In the genomic region with DNA sequence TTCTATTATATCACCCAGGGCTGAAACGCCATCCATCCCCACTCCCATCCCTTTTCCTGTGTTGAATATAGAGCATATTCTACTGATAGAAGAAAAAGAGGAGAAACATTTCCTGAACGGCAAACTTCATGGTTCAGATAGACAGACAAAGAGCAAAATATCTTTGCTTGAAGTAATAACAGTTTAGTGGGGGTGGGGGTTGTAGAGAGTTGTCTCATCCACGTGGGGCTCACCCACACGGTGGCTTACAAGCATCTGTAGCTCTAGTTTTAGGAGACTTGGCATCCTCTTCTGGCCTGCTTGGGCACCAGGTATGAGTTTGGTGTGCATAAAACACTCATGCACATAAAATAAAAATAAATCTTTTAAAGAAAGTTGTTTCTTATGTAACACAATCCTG, we compare ENCODE assay signal across 8 mouse cellular contexts. TPM values are rescaled to one million over a fixed set of nuclear protein-coding genes. Genes with fewer than 3 reads are reported as not detected.
A peak's percentile ranks its signal among the peaks of the same experiment; 100 is the strongest.
DNase-seq lines count a peak whose midpoint lies in the region; ATAC-seq and TF ChIP-seq lines count a peak whose summit lies in the region.

No protein-coding gene starts in this region.

- no peak overlapping the region for H3K9ac ChIP-seq in heart, postnatal 0 days (replicated peaks; ENCODE audit: low read depth, low read length)
- H3K9ac ChIP-seq in hindbrain, embryonic 11.5 days (ENCODE audit: low read depth, low read length) = peak overlapping the region; percentile 98; the same call in 1 of the 2 replicates
- peak overlapping the region; percentile 99 for H3K9ac ChIP-seq in midbrain, embryonic 12.5 days (replicated peaks)

- TF ChIP-seq POLR2A in bone marrow macrophage, adult 2 months (IDR thresholded peaks at IDR 0.05; ENCODE audit: borderline replicate concordance, low read depth, low read length) = no peak

- DNase-seq in heart, postnatal 0 days (ENCODE audit: low spot score) = no peak
- no peak for DNase-seq in heart, adult 9 months (ENCODE audit: low spot score in 2 of 2)
- no peak for DNase-seq in hindbrain, embryonic 11.5 days (ENCODE audit: low spot score)
- DNase-seq in gastrocnemius, postnatal 36 days = no peak
- DNase-seq in ovary, adult 18-20 months (ENCODE audit: low spot score) = no peak
- no peak for DNase-seq in lung, postnatal 10 days

- no peak for TF ChIP-seq CTCF in heart, postnatal 0 days (IDR thresholded peaks at IDR 0.05; ENCODE audit: low read depth)
- TF ChIP-seq CTCF in bone marrow macrophage, adult 2 months (IDR thresholded peaks at IDR 0.05; ENCODE audit: low read depth, low read length) = no peak

- H3K9me3 ChIP-seq in heart, postnatal 0 days (replicated peaks; ENCODE audit: control insufficient read depth, low read length) = no peaks in the 10 kb centered on the region
- no peaks in the 10 kb centered on the region for H3K9me3 ChIP-seq in hindbrain, embryonic 11.5 days (ENCODE audit: control insufficient read depth, low read length)
- no peaks in the 10 kb centered on the region for H3K9me3 ChIP-seq in midbrain, embryonic 12.5 days

- intact Hi-C loops in gastrocnemius, postnatal 36 days (cut with DNase I) = no loop called here

- WGBS in heart, postnatal 0 days = 35% methylated on average over 4 of the region's 4 CpGs
- WGBS in hindbrain, embryonic 11.5 days = 36% methylated on average over 4 of the region's 4 CpGs
- WGBS in midbrain, embryonic 12.5 days = 43% methylated on average over 4 of the region's 4 CpGs

- peak overlapping the region; percentile 86 for H3K4me2 ChIP-seq in heart, postnatal 0 days (ENCODE audit: low read depth, low read length)
- H3K4me2 ChIP-seq in hindbrain, embryonic 11.5 days (replicated peaks; ENCODE audit: low read depth, low read length) = peak overlapping the region; percentile 80
- peak overlapping the region; percentile 70 for H3K4me2 ChIP-seq in midbrain, embryonic 12.5 days (replicated peaks)

- H3K4me3 ChIP-seq in heart, postnatal 0 days (ENCODE audit: low read depth, low read length) = peak overlapping the region; percentile 83; the same call in 1 of the 2 replicates
- H3K4me3 ChIP-seq in bone marrow macrophage, adult 2 months (ENCODE audit: insufficient read depth, low read length) = 0 out of 2 replicates have a peak overlapping the region, but pooled peaks have one; percentile 81
- H3K4me3 ChIP-seq in hindbrain, embryonic 11.5 days (ENCODE audit: low read depth, low read length) = peak overlapping the region; percentile 86; the same call in 1 of the 2 replicates
- peak overlapping the region; percentile 91 for H3K4me3 ChIP-seq in midbrain, embryonic 12.5 days

- no peak overlapping the region for H3K27ac ChIP-seq in heart, postnatal 0 days (ENCODE audit: low read depth)
- no peak overlapping the region for H3K27ac ChIP-seq in bone marrow macrophage, adult 2 months (ENCODE audit: insufficient read depth, low read depth, low read length)
- no peak overlapping the region for H3K27ac ChIP-seq in hindbrain, embryonic 11.5 days (ENCODE audit: low read depth, low read length)
- no peak overlapping the region for H3K27ac ChIP-seq in midbrain, embryonic 12.5 days (replicated peaks)

- ATAC-seq in heart, postnatal 0 days (ENCODE audit: insufficient read depth, low read depth) = no peak
- no peak for ATAC-seq in hindbrain, embryonic 11.5 days (ENCODE audit: low FRiP score)
- no peak for ATAC-seq in midbrain, embryonic 12.5 days (ENCODE audit: low FRiP score, low read depth)

- H3K27me3 ChIP-seq in heart, postnatal 0 days (ENCODE audit: control insufficient read depth, insufficient read depth, low read length) = no peaks in the 10 kb centered on the region
- no peaks in the 10 kb centered on the region for H3K27me3 ChIP-seq in hindbrain, embryonic 11.5 days (ENCODE audit: control insufficient read depth, insufficient read depth, low read length)
- H3K27me3 ChIP-seq in midbrain, embryonic 12.5 days = no peaks in the 10 kb centered on the region

- H3K36me3 ChIP-seq in heart, postnatal 0 days (replicated peaks; ENCODE audit: control insufficient read depth, insufficient read depth, low read length) = no peaks in the 10 kb centered on the region
- no peaks in the 10 kb centered on the region for H3K36me3 ChIP-seq in hindbrain, embryonic 11.5 days (ENCODE audit: control insufficient read depth, insufficient read depth, low read length)
- H3K36me3 ChIP-seq in midbrain, embryonic 12.5 days = no peaks in the 10 kb centered on the region

- no peaks in the 10 kb centered on the region for H3K4me1 ChIP-seq in heart, postnatal 0 days (ENCODE audit: control insufficient read depth, insufficient read depth)
- H3K4me1 ChIP-seq in bone marrow macrophage, adult 2 months (ENCODE audit: control insufficient read depth, insufficient read depth, low read length) = peaks cover 19% of the 10 kb centered on the region
- no peaks in the 10 kb centered on the region for H3K4me1 ChIP-seq in hindbrain, embryonic 11.5 days (replicated peaks; ENCODE audit: control insufficient read depth, insufficient read depth, low read length)
- H3K4me1 ChIP-seq in midbrain, embryonic 12.5 days = peaks cover 19% of the 10 kb centered on the region

- no peak for TF ChIP-seq EP300 in heart, postnatal 0 days (IDR thresholded peaks at IDR 0.05; ENCODE audit: low read depth)

RNA-seq across cellular contexts. Expression of gene Tmsb10, which starts 0.6 kb away (rescaled TPM):
- 43.7 and 63.7 TPM in 2 replicates for total RNA-seq in heart, postnatal 0 days (2014; rRNA removed; ENCODE audit: low replicate concordance)
- 1,264 and 1,367 TPM in 2 replicates for polyA plus RNA-seq in heart, postnatal 0 days (2015; fragmentation: Nextera tagmentation; extraction: Ambion mirVana)
- polyA plus RNA-seq in bone marrow macrophage, adult 2 months (2012; ENCODE audit: insufficient read depth, insufficient read length, missing spikeins) = 394 and 410 TPM in 2 replicates
- 3,882 and 4,064 TPM in 2 replicates for polyA plus RNA-seq in hindbrain, embryonic 11.5 days (2014; fragmentation: Nextera tagmentation; extraction: Ambion mirVana)
- polyA plus RNA-seq in midbrain, embryonic 12.5 days (2016; fragmentation: Nextera tagmentation; extraction: Ambion mirVana) = 4,656 and 4,735 TPM in 2 replicates
- 10 to 100 TPM; 61.2 to 79.8 TPM for total RNA-seq in gastrocnemius, postnatal 36 days (2021)

RNA-seq across cellular contexts. Expression of gene Kcmf1, which starts 59.4 kb away (rescaled TPM):
- 88.7 and 93.7 TPM in 2 replicates for total RNA-seq in heart, postnatal 0 days (2014; rRNA removed; ENCODE audit: low replicate concordance)
- 43.7 and 52.1 TPM in 2 replicates for polyA plus RNA-seq in heart, postnatal 0 days (2015; fragmentation: Nextera tagmentation; extraction: Ambion mirVana)
- polyA plus RNA-seq in bone marrow macrophage, adult 2 months (2012; ENCODE audit: insufficient read depth, insufficient read length, missing spikeins) = 73.8 and 76.3 TPM in 2 replicates
- 35.3 and 45.9 TPM in 2 replicates for polyA plus RNA-seq in hindbrain, embryonic 11.5 days (2014; fragmentation: Nextera tagmentation; extraction: Ambion mirVana)
- 33.9 and 34.3 TPM in 2 replicates for polyA plus RNA-seq in midbrain, embryonic 12.5 days (2016; fragmentation: Nextera tagmentation; extraction: Ambion mirVana)
- total RNA-seq in gastrocnemius, postnatal 36 days (2021) = 100 to 1,000 TPM; 150 TPM
